Mouse (Mus musculus): ENCODE data around the gene Zmiz2. TPM values are rescaled to one million over a fixed set of nuclear protein-coding genes. Genes with fewer than 3 reads are reported as not detected.

Gene Zmiz2
- total and polyA plus RNA-seq, 3 experiments, result 12.3 to 90.3 (median 35.5) TPM

DNA sequence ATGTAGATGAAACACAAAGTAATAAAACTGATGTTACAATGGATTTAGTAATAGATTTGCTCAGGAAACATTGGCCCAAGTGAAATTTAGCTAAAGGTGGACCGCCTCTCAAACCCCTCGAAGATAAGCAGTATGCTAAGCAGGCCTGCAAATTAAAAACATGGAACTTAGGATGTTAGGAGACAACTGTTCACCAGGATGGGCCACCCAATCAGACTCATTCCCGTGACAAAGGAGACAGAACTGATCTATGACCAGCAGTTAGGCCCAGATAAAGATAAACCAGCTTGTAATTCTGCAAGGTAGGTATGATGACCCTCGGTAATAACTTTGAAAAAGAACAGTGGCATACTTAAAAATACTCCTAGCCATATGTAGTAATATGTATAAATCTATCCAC lies 54.2 kb downstream of the Zmiz2 start:
- Histone ChIP-seq H3K9ac (ENCODE audit: control insufficient read depth, low read depth, low read length, poor library complexity, severe bottlenecking) (peak overlapping the region; percentile 91), H3K27me3 (ENCODE audit: control insufficient read depth in 1 of 2, insufficient read depth in 2 of 2, low read length in 2 of 2) (no peaks in the 10 kb centered on the region), H3K9me3 (replicated peaks; ENCODE audit: insufficient read depth, low read length) (no peaks in the 10 kb centered on the region), H3K36me3 (ENCODE audit: control insufficient read depth in 1 of 2, insufficient read depth in 2 of 2, low read length in 2 of 2) (peaks cover 4 to 11% of the 10 kb centered on the region in 2 experiments), H3K4me3 (ENCODE audit: control insufficient read depth in 1 of 2, insufficient read depth in 1 of 2, low read depth in 2 of 2, low read length in 2 of 2) (peak overlapping the region; percentile 78 to 91), H3K79me2 (ENCODE audit: control insufficient read depth, insufficient read depth, low read length, poor library complexity) (peaks cover 2% of the 10 kb centered on the region), H3K27ac (ENCODE audit: control insufficient read depth, low read depth, low read length) (peak overlapping the region; percentile 76), H3K4me1 (ENCODE audit: control insufficient read depth in 1 of 2, insufficient read depth in 2 of 2, low read length in 2 of 2) (peaks cover 5 to 7% of the 10 kb centered on the region in 2 experiments; a peak in 2 of 4 replicates)
- TF ChIP-seq CHD1 (IDR thresholded peaks at IDR 0.05; ENCODE audit: low read depth, low read length), result no peak; the same call in 1 of the 2 replicates
- 0 out of 2 replicates have a peak, but pooled peaks have one; percentile 39 for TF ChIP-seq BHLHE40 (IDR thresholded peaks at IDR 0.05; ENCODE audit: borderline replicate concordance, low read depth, low read length)
- peak; percentile 27; the same call in 1 of the 2 replicates for TF ChIP-seq ZNF384 (IDR thresholded peaks at IDR 0.05; ENCODE audit: low read depth, low read length)
- 0 out of 2 replicates have a peak, but pooled peaks have one; percentile 9 for TF ChIP-seq ETS1 (IDR thresholded peaks at IDR 0.05; ENCODE audit: low read depth, low read length)
- peak; percentile 5; the same call in 1 of the 2 replicates for TF ChIP-seq MAX (IDR thresholded peaks at IDR 0.05; ENCODE audit: low read length)
- no peak for TF ChIP-seq CTCF (IDR thresholded peaks at IDR 0.05 in 2 of 3, conservative IDR thresholded peaks at IDR 0.05 in 1 of 3; ENCODE audit: control insufficient read depth in 1 of 3, insufficient read depth in 1 of 3, low read depth in 2 of 3, low read length in 3 of 3, poor library complexity in 1 of 3, severe bottlenecking in 1 of 3)
- TF ChIP-seq UBTF (IDR thresholded peaks at IDR 0.05; ENCODE audit: borderline replicate concordance, insufficient read depth, low read depth, low read length), result no peak
- TF ChIP-seq HCFC1 (IDR thresholded peaks at IDR 0.05; ENCODE audit: low read depth, low read length), result 0 out of 2 replicates have a peak, but pooled peaks have one; percentile 9
- TF ChIP-seq TBP (IDR thresholded peaks at IDR 0.05; ENCODE audit: low read depth, low read length), result 0 out of 2 replicates have a peak, but pooled peaks have one; percentile 42
- TF ChIP-seq SMC3 (IDR thresholded peaks at IDR 0.05; ENCODE audit: low read depth, low read length), result no peak
- no peak for TF ChIP-seq KAT2A (conservative IDR thresholded peaks at IDR 0.05; ENCODE audit: low read depth, low read length)
- TF ChIP-seq RAD21 (IDR thresholded peaks at IDR 0.05; ENCODE audit: low read depth, low read length), result no peak
- peak in 1 of 2 experiments; percentile 9; a peak in 1 of 4 replicates for TF ChIP-seq EP300 (IDR thresholded peaks at IDR 0.05; ENCODE audit: low read depth in 1 of 2, low read length in 2 of 2)
- DNase-seq (ENCODE audit: low read depth, low spot score), result peak; percentile 80

DNA sequence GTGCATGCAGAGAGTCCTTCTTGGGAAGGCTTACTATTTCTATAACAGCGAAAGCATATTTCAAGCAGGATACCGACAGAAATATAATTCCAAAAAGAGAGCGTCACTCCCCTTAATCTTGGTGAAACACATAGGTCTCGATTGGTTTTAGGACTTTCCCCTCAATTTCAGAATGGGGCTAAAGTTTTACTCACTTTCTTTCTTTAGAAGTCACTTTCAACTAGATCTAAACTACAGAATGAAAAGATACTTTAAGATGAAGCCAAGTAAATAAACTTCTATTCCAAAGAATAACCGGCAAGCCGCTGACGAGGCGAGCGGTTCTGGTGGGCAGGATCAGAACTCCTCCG lies 54.8 kb downstream of the Zmiz2 start:
- peaks cover 5 to 7% of the 10 kb centered on the region in 2 experiments; a peak in 2 of 4 replicates for H3K4me1 ChIP-seq (ENCODE audit: control insufficient read depth in 1 of 2, insufficient read depth in 2 of 2, low read length in 2 of 2)
- H3K27ac ChIP-seq (ENCODE audit: control insufficient read depth, low read depth, low read length), result peak overlapping the region; percentile 76
- peaks cover 4 to 11% of the 10 kb centered on the region in 2 experiments for H3K36me3 ChIP-seq (ENCODE audit: control insufficient read depth in 1 of 2, insufficient read depth in 2 of 2, low read length in 2 of 2)
- peaks cover 2% of the 10 kb centered on the region for H3K79me2 ChIP-seq (ENCODE audit: control insufficient read depth, insufficient read depth, low read length, poor library complexity)
- TF ChIP-seq RCOR1 (IDR thresholded peaks at IDR 0.05; ENCODE audit: low read depth, low read length) (no peak), GATA1 (IDR thresholded peaks at IDR 0.05; ENCODE audit: low read depth, low read length) (peak; percentile 56; the same call in 1 of the 2 replicates), JUND (IDR thresholded peaks at IDR 0.05; ENCODE audit: low read depth, low read length) (no peak), MYB (IDR thresholded peaks at IDR 0.05; ENCODE audit: low read depth, low read length) (no peak), CHD2 (IDR thresholded peaks at IDR 0.05; ENCODE audit: low read length) (no peak), UBTF (IDR thresholded peaks at IDR 0.05; ENCODE audit: borderline replicate concordance, insufficient read depth, low read depth, low read length) (peak; percentile 71; the same call in 1 of the 2 replicates), ELF1 (IDR thresholded peaks at IDR 0.05; ENCODE audit: low read depth, low read length) (no peak), TBP (IDR thresholded peaks at IDR 0.05; ENCODE audit: low read depth, low read length) (no peak), SMC3 (IDR thresholded peaks at IDR 0.05; ENCODE audit: low read depth, low read length) (no peak; the same call in 1 of the 2 replicates), MAZ (IDR thresholded peaks at IDR 0.05; ENCODE audit: low read depth, low read length) (no peak), USF1 (IDR thresholded peaks at IDR 0.05; ENCODE audit: low read depth, low read length) (0 out of 2 replicates have a peak, but pooled peaks have one; percentile 16), E2F4 (IDR thresholded peaks at IDR 0.05; ENCODE audit: borderline replicate concordance, low read depth, low read length) (no peak), ZKSCAN1 (IDR thresholded peaks at IDR 0.05; ENCODE audit: low read depth, low read length) (no peak), MAFK (IDR thresholded peaks at IDR 0.05; ENCODE audit: borderline replicate concordance, low read depth, low read length) (no peak), NELFE (IDR thresholded peaks at IDR 0.05; ENCODE audit: low read depth, low read length) (no peak), MEF2A (IDR thresholded peaks at IDR 0.05; ENCODE audit: extremely low read depth, insufficient replicate concordance, low read depth, low read length, poor library complexity, severe bottlenecking) (peak; percentile 7; the same call in 1 of the 2 replicates), MYC (IDR thresholded peaks at IDR 0.05; ENCODE audit: low read depth, low read length) (no peak), EP300 (IDR thresholded peaks at IDR 0.05; ENCODE audit: low read depth in 1 of 2, low read length in 2 of 2) (peak in 1 of 2 experiments; percentile 3; a peak in 1 of 4 replicates)
- no peaks in the 10 kb centered on the region for H3K9me3 ChIP-seq (replicated peaks; ENCODE audit: insufficient read depth, low read length)
- no peak for DNase-seq (ENCODE audit: low read depth, low spot score)
- peak overlapping the region; percentile 78 to 91 for H3K4me3 ChIP-seq (ENCODE audit: control insufficient read depth in 1 of 2, insufficient read depth in 1 of 2, low read depth in 2 of 2, low read length in 2 of 2)
- H3K9ac ChIP-seq (ENCODE audit: control insufficient read depth, low read depth, low read length, poor library complexity, severe bottlenecking), result peak overlapping the region; percentile 91
- no peaks in the 10 kb centered on the region for H3K27me3 ChIP-seq (ENCODE audit: control insufficient read depth in 1 of 2, insufficient read depth in 2 of 2, low read length in 2 of 2)

Measured in MEL (cell line).